Mouse (Mus musculus) T-helper 2 cell (primary cell): Measurements from ENCODE around the gene Uhrf1bp1l.

ENCODE experiments used
- in situ Hi-C: fragments of 300-600 bp; cut with MboI, MseI; formaldehyde crosslinking; loops from one replicate; pipeline ENCODE4 v1.15.1; 2025; ENCODE audit warnings: high pct_unique_total_duplicates

Uhrf1bp1l gene

DNA sequence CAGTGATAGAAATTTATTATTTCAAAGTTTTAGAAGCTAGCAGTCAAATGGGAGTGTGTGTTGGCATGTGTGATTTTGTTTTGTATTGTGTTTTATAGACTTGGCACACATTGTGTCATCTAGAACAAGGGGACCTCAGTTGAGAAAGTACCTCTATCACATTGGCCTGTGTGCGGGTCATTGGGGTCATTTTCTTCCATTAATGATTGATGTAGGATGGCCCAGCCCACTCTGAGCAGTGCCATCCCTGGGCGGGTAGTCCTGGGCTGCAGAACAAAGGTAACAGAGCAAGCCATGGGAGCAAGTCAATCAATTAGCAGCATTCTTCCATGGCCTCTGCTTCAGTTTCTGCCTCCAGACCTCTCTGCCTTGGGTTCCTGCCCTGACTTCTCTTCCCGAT is 94.0 kb downstream of the Uhrf1bp1l start:
- in situ Hi-C loops: no loop called here

DNA sequence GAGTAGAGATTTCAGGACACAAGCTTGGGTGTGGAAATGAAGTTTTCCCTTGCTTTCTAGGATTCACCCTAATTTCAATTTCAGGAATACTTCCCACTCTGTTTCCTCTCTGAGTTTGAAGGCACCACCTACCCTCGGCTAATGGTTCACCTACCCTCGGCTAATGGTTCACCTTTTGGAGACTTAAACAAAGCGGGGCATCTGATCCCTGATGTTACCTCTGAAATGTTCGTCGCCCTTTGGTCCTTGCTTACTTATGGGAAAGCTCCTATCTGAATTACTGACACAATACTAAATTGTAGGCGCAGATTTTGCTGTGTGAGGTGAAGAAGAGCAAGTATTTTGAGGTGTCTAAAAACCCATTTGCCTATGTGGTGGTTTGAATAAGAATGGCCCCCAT is 106.2 kb downstream of the Uhrf1bp1l start:
- in situ Hi-C loops: loop anchor here (10.0 kb wide), 1 partner anchor 734 kb away; no protein-coding TSS in a partner anchor

- in situ Hi-C loops: loop anchor here (10.0 kb wide), 1 partner anchor 729 kb away; no protein-coding TSS in a partner anchor
Measured at GRCm38 (mm10) chr10:89855251-89855875, 110.6 kb downstream of the Uhrf1bp1l start.

DNA sequence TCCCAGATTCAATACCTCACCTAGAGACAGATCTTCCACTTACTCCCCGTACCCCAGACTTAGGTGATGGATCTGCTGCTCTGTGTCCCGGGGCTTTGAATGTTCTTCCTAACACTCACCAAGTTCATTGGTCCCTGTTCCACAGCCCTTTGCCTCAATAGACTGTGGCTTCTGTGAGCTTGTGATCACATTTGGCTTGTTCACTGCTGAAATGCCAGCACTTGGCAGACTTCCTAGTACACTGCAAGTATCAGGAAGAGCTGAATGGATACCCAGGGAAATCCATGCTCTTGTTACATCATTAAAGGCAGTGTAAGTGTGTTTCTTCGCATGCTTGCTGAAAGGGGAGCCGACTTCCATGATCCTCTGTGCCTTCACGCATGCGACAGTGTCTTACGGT is 111.5 kb downstream of the Uhrf1bp1l start:
- in situ Hi-C loops: loop anchor here (10.0 kb wide), 1 partner anchor 729 kb away; no protein-coding TSS in a partner anchor

- in situ Hi-C loops: no loop called here
Measured at GRCm38 (mm10) chr10:89868211-89868610, 123.4 kb downstream of the Uhrf1bp1l start.

- in situ Hi-C loops: no loop called here
Measured at GRCm38 (mm10) chr10:89868836-89869235, 124.0 kb downstream of the Uhrf1bp1l start.
